Mouse (Mus musculus) mesoderm, embryonic 11.5 days (tissue): ENCODE measurements around the gene Spg11.
"Not testable (repeated sequence)": the region's sequence is repeated elsewhere in the genome, so short reads cannot be mapped to it uniquely, and the experiment has no call there.

Experiments
- DNase-seq: peaks from one replicate; pipeline ENCODE4 v3.0.0-alpha.2; 2012; ENCODE audit warnings: low read depth, low spot score

Spg11 gene

GRCm38 (mm10) chr2:122145756-122146155 lies 27.6 kb upstream of the Spg11 start:
- no peak for DNase-seq

DNA sequence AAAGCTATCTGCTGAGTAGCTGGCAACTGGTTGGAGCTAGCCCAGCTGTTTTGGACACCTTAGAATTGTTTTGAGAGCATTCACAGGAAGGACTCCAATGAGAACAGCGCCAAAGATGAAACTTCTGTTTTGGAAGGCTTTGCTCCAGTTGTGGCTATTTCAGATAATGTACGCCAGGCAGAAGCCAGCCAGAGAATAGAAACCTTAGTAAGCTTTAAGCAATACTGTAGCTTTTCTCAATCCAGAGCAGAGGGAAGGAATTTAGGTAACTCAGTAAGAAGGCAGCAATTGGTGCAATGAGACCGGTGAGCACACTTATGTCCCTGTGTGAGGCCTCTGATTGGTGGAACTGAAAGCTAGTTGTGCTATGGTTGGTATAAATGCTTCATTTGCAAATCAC lies 24.9 kb upstream of the Spg11 start:
- no peak for DNase-seq

GRCm38 (mm10) chr2:122141332-122141967 lies 23.3 kb upstream of the Spg11 start:
- no peak for DNase-seq

DNA sequence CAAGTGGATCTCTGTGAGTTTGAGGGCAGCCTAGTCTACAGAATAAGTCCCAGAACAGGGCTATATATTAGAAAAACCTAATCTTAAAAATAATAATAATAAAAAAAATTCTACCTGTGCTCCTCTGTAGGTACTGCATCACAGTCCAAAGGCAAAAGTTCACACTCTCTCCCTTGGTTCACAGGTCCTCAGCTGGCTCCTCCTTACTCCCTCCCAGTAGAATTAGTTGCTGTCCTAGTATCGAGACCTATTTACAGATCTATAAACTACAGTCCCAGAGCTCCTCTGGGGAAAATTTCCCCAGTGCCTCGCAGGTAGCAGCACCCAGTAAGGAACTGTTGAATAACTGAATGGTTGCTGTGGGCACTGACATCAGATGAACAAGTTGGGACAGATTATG lies 22.6 kb upstream of the Spg11 start:
- DNase-seq = no peak

DNA sequence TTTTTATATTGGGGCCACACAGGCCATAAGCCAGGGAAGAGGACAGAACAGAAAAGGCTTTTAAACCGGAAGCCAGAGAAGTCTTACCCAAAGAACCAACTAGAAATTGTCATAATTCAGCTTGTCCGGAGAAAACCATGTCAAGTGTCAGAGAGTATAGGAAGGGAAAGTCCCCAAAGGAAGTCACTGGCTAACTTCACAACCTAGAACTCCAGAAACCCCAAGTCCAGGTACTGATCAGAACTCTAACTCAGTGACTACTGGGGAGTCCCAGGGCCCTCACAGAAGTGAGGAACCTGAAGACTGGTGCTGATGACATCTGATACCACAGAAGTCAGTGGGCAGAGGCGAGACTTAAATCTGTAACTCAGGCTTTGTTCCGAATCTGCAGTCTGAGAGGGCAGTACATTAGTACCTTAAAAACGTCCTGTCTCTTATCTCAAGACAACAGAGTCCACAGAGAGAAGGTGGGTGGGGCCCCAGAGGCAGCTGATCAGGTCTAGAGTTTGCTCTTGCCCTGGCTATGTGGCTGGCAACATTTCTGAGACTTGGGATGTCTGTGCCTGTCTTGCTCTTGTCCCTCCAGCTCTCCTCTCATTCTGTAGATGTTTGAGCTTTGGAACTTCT lies 19.8 kb upstream of the Spg11 start:
- DNase-seq = no peak

- no peak for DNase-seq
Measured at GRCm38 (mm10) chr2:122132618-122133017, 14.4 kb upstream of the Spg11 start.

- no peak for DNase-seq
Measured at GRCm38 (mm10) chr2:122132078-122132477, 13.9 kb upstream of the Spg11 start.

GRCm38 (mm10) chr2:122127635-122128034 lies 9.4 kb upstream of the Spg11 start:
- no peak for DNase-seq

GRCm38 (mm10) chr2:122126765-122127347 lies 8.7 kb upstream of the Spg11 start:
- no peak for DNase-seq

DNA sequence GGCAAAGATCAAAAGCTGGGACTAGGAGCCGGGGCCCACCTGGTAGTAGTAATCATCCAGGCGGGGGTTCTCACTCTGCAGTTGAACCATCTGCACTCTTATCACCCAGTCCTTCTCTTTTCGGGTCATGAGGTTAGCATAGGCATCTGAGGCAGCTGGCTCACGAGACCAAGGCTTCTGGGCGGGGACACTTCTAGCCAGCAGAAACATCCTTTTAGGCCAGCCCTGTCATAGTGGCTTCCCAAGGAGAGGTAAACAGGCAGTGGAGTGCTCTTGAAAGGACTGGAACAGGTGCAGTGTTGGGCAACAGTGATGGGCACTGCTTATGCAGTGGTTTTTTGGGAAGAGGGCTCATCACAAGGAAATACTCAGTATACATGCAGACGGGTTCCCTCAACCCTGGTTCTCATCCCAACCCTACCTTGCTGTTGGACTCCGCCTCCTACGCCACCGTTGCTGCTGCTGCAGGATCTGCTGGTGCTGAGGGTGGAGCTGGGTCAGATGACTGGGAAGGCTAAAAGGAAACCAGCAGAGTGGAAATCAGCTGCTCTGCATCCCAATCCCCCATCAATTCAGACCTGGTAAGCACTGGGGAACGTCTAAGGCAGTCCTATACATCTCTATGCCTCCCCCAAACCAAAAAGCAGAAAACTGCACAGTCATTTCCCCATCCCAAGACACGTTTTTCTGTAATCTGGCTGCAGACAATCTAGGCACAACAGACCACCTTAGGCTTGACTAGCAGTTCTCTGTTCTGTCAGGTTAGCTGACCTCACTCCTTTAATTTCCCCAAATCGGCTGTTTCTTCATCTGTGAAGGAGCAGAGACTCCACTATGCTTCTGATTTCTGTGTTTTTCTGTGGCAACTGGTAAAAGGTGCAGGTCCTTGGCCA lies 7.7 kb upstream of the Spg11 start:
- DNase-seq = no peak

DNA sequence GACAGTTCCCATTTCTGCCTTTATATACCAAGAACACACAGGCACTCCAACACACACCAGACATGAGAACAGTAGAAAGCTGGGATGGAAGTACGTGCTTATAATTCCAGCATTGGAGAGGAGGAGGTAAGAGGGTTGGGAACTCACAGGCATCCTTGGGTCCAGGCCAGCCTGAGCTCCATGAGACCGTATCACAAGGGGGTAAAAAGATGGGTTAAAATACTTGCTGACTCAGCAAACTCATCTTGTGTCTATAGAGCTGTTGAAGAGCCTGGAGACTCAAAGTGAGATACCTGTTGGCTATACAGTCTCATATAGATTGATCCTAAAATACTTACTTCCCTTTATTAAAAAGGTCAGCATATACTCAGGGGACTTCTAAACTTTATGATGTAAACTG lies 1.3 kb downstream of the Spg11 start:
- DNase-seq = no peak

DNA sequence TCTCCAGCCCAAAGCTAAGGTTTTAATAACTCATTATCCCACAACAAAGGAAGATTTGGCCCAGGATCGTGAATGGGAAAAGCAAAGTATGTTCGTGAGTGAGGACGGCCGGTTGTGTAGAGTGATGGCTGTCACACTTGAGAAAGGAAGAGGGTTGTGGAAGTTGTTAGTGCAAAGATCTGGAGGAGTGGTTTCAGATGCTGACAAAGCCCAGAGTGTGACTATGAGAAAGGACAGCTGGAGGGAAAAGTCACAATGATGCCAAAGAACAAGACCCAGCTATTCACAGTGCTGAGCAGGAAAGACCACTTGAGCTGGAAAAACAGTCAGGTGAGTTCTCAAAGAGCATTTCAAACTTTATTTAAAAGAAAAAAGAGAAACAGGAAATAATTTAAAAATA lies 8.5 kb downstream of the Spg11 start:
- DNase-seq = no peak

GRCm38 (mm10) chr2:122108101-122108500 lies 10.1 kb downstream of the Spg11 start:
- DNase-seq = no peak

DNA sequence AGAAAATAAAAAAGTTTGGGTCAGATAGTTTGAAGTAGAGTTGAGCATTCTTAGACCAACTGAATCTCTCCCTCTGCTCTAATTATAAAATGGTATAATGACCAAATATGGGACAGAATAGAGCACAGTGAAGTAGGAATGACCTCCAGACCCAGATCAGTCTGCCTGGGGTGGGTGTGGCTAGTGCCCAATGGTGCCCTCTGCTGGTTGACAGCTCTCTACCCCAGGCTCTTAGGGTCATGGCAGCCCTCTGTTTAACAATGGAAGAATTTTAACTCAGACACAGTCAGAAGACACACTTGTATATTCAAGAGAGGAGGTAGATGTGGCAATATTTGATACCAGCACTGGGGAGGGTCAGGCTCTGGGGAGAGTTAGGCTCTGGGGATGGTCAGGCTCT lies 16.1 kb downstream of the Spg11 start:
- DNase-seq = no peak

GRCm38 (mm10) chr2:122097686-122098085 lies 20.5 kb downstream of the Spg11 start:
- not testable (repeated sequence) for DNase-seq

DNA sequence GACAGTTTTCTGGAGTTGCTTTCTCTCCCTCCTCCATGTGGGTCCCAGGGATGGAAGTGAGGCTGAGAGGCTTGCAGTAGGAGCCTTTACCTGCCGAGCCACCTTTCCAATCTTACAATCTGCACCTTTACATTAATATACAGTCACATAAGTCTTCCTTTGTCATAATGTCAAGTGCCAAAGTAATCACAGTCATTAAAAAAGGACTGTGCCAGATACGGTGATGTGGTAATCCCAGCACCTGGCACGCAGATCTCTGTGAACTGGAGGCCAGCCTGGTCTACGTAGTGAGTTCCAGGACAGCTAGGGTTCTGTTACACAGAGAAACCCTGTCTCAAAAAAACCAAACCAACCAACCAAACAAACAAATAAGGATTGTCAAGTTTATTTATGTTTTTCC lies 24.3 kb downstream of the Spg11 start:
- no peak for DNase-seq

GRCm38 (mm10) chr2:122086446-122086845 lies 31.7 kb downstream of the Spg11 start:
- no peak for DNase-seq

GRCm38 (mm10) chr2:122081728-122082456 lies 36.3 kb downstream of the Spg11 start:
- peak; percentile 28 for DNase-seq

DNA sequence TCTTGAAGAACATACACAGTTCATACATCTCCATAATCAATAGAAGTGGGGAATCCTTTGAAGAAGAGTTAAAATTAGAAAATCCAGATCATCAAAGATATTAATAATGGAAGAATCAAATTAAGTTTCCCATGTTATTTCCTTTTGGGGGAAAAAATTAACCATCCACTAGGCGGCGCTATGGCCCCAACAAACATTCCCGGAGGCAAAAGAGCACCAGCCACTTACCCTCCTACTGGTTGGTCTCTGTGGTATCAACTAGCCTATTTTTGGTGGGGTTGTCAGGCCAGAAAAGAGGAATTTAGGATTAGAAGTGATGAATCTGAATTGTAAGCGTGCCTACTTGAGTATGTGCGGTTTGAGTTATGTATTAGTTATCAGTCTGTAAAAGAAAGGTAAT lies 48.3 kb downstream of the Spg11 start:
- peak; percentile 58 for DNase-seq

- no peak for DNase-seq
Measured at GRCm38 (mm10) chr2:122069144-122069912, 48.9 kb downstream of the Spg11 start.

- DNase-seq = no peak
Measured at GRCm38 (mm10) chr2:122066241-122066640, 51.9 kb downstream of the Spg11 start.
